Mouse (Mus musculus): ENCODE data around the gene Prkce.

The Prkce gene

DNA sequence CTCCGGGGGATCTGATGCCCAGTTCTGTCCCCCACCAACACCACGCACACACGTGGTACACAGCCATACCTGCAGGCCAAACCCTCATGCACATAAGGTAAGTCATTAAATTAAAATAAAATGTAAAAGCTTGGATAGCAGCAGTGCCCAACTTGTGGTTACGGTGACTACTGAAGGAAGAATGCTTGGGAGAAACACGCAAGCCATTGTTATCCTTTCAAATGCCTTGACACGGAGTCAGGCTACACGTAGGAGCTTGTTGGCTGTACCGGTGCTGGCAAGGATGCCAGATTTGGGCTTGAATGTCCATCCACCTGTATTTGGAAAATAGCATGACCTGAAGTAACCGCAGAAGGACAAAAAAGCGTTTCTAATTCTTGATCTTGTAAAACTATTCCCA lies 423.7 kb downstream of the Prkce start:
- no peak for DNase-seq

DNA sequence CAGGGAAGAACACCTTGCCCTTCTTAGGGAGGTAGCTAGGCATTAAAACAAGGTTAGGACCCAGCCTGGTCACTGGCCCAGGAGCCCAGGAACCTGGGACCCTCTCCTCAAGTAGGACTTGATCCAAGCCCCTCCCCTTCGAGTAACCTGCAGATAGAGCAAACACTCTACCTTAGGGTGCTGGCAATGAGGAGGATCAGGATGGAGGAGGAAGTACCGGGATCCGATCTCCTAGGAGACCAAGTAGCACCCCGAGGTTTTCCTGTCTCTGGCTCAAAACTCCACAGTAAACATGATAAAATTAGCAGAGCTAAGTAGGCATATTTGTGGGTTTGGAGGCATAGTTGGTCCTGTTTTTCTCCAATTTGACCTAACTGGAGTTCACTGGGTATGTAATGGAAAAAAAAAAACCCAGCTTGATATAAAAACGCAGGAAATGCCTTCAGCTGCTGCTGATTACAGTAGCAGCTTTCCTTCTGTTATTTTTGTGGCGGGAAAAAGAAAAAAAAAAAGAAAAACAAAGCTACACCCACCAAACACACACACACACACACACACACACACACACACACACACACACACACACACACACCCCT lies 425.5 kb downstream of the Prkce start:
- DNase-seq: no peak

DNA sequence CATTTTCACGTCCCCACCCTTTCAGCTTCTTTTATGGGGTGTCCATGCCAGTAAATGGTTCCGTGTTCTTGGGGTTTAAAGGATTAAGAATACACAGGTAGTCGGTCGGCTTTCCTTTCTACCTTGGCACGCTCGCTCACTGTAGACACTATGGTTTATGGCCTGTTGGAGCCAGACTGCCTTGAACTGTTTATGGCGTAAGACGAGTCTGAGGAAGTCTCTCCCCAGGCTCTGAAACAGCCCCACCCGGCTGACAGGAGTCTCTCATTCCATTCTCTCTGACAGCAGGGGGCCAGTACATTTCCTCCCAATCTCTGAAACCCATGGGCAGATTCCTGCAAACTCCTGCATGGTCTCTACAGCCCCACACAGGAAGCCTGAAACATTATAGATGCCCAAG lies 427.9 kb downstream of the Prkce start:
- peak in 1 of 2 experiments; percentile 43 for DNase-seq

DNA sequence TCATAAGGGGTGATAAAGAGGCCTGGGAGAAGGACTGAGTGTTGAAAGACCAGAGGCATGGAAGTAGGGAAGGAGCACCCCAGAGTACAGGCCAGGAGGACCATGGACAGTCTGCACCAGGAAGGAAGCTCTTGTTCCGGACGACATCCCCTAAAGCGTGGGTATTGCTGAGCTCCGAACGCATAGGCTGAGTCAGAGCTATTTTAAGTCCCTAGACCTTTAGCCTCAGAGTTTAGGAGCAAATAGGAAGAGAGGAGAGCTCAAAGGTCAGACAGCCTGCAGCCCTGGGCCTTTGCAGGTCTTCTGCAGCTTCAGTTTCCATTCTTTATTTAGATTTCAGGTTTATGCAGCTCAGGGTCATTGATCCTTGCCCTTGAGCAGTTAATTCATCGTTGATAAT lies 433.5 kb downstream of the Prkce start:
- no peak for DNase-seq

DNA sequence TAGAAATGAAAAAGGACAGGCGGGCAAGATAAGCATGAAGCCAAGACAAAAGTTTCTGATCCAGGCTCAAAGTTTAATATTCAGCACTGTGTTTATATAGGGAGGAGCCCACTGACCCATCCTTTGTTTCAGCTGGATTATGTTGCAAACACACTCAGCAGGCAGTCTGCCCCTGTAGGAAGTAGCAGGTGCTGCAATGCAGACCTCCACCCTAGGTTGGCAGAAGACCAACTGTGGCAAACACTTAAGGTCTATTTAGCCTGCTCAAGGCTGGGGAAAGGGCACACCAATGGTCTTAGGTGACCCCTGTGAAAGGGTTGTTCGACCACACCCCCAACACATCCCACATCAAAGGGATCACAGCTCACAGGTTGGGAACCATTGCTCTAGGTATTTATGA lies 434.3 kb downstream of the Prkce start:
- no peak for DNase-seq

DNA sequence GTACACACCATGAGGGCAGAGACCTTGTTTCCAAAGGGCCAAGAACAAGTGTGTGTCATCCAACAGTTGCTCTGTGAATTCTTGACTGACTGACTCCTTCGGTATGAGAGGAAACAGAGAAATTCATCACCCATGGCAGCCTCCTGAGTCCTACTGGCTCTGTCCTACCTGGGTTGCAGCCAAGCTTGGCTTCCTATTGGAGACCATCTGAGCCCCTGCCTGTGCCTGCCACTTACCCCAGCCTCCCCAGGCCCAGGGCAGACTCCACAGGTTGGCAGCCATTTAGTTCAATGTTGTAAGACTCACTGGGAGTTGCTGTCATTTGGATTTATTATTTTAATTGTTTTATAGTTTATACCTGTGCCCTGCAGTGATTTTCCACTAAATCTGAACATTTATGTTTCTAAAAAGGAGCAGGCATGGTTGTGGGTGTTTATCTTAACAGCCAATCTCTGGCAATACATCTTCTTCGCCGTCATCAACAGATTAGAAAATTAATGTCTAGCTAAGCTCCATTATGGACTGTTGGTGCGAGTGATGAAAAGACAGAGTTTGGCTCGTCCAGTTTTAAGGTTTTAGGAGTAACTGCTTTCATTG lies 436.4 kb downstream of the Prkce start:
- DNase-seq: no peak

DNA sequence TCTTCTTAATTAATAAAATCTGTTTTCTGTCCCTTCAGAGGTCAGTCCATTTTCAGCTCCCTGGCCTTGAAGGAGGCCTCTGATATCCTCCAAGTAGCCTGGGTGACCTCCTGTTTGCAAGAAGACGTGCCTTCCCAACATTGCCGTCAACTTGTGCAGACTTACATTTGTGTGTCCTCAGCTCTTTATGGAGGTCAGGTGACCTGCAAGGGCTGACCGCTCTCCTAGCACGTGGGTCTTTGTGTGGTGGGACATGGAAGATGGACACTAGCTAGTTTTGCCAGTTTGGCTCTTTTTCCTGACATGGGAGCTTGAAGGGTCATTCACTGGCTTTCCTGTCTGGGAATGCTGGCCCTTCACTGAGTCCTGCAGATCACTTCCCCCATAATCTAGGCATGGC lies 440.4 kb downstream of the Prkce start:
- no peak for DNase-seq

DNA sequence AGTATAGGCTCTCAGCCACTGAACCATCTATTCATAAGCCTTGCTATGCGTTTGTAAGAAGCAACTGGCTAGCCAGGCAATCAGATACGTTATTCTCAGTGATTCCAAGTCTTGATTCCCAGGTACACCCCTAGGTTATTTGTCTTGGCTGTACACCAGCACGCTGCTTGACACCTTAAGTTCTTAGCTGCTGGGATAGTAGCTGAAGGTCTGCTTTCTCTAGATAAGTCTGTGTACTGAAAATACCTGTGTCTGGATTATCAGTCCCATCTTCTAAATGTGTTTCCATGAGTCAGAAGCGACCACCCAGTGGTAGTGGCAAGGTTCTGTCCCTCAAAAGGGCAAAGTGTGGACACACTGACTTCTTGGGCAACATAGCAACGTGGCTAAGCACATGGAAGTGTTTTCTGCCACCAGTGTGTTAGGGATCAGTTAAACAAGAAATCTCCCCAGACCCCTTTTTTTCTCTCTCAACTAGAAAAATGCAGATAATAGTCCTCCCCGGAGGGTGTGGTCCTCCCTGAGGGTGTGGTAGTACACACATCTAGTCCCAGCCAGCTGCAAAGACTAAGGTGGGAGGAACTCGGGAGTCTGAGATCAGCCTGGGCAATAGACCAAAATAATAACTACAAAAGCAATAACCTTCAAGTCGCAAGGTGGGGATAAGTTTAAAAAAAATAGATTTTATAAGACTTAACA lies 442.8 kb downstream of the Prkce start:
- DNase-seq: no peak

DNA sequence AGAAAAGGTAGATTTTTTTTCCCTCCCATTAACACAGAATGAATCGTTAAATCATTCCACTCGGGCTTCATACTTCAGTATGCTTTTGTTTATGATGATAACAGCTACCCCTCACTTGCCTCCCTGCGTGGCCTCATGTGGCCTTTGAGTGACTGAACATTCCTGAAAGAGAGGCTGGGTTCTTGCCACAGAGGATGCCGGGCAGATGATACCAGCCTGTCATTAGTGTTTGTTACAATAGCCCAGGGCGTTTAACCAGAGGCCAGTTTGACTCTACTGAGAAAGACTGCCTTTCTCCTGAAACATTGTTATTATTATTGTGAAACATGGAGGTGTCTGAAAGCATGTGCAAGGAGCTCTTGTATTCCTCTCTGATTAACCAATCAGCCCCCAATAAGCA lies 444.2 kb downstream of the Prkce start:
- DNase-seq: no peak

DNA sequence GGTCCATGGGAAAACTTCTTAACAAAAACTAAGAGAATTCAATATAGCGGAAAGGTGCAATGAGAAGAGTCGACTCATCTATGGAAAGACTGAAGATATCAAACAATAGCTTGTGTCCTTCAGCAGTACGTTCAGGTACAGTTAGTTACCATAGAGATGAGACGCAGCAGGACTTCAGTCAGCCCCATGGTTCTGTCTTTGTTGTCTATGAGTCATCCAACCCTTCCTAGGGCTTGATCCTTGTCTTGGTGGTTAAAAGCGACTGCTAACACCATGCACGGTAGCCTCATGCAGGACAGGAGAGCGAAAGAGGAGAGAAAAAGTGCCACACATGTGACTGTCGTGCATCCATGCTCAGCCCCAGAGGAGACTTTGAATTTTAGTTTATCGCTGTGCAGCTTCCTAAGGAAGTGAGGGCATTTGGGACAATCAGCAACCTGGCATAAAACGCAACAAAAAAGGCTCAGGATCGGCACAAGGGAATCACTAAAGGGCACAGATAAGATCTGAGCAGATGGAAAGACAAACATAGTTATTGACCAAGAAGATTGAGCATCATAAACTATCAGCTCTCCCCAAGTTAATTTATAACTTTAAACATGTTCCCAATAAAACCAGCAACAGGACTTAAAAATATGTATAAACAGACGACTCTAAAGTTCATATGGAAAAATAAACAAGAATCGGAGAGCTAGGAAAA lies 448.2 kb downstream of the Prkce start:
- no peak for DNase-seq

DNA sequence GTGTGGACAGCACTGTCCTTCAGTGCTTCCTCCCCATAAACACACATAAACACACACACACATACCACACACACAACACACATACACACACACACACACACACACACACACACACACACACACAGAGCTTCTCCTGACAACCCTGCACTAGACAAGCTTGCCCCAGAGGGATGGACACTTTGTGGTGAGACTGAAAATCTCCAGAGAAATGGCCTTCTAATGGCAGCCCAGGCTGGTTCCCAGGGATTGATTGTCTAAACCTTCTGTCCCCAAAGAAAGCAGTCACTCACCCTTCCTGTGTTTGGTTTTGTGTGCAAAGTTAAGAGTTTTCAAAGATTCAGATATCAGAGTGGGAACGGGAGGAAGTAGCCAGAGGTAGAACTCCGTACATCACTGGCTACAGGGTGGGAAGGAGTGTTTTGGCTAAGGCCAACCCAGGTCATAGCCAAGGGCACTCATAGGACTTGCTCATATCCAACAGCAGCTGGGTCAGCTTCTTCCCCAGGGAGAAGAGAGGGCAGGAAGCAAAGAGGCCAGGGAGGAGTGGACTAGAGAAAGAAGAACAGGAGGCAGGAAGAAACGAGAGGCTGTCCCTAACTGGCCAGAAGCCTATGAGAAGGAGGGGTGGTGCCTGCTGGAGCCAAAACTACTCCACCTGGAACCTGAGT lies 450.1 kb downstream of the Prkce start:
- no peak for DNase-seq

DNA sequence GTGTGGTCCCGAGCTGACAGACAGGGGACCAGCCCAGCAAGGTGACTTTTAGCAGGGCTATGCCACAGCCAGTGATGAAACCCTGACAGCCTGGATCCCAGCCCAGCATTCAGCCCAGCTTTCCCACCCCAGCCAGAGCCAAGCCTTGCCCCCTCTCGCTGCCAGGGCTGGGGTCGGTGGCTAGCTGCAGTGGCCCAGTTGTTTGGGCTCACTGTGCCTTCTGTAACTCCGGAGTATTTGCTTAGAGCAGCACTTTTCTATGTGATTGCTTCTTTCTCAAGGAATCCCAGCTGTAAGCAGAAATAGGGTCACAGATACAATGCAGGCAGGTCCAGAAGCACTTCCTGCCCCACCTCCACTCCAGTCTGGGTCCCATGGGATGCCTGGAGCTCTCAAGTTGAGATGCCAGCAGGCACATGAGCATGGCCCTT lies 450.9 kb downstream of the Prkce start:
- no peak for DNase-seq

DNA sequence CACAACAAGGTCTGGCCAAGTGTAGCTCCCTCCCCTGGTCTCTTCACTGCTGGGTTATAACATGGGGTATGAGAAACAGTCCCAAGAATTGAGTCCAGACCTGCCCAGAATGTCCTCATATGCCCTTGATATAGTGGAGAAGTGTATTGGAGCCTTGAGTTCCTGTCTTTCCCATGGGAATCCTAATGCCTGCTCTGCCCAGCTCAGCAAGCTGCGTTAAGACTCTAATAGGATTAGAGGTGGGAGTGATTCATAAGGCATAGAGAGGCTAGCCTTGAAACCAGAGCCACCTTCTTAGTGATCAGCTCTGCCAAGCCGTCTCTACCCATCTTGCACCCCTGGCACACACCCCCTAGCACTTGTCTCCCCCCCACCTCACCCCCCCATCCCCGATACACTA lies 455.3 kb downstream of the Prkce start:
- no peak for DNase-seq

DNA sequence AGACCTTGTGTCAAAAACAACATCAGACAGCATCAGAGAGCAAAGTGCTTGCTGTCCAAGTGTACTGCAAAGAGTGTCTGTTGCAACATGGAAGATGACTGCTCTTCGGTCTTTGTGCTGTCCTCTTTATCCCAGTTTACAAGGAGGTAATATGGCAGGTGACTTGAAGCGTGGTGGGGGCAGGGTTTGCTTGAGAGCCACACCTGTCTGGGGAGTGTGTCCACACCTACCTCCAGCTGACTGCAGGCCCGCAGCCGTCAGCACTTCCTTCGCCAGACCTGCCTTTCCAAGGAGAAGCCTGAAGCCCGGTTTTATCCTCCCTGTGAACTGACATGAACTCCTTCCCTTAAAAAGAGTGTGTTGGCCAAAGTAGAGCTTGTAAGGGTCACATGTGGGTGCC lies 458.9 kb downstream of the Prkce start:
- no peak for DNase-seq

DNA sequence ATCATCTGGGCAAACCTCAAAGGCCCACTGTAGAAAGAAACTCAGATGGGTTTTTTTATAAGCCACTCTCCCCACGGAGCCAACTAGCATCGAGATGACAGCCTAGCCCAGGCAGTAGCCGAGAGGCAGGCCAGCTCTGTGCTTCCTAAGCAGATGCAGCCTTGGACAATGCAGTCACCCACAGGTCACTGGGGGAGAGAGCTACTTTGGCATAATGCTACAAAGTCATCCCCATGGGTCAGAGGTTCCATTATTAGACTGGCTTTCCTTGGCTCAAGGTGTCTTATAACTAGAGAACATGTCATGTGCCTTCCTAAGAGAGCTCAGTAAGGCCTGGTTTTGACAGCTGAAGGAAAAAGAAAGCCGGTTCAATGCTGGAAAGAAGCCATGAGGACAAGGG lies 465.5 kb downstream of the Prkce start:
- no peak for DNase-seq

DNA sequence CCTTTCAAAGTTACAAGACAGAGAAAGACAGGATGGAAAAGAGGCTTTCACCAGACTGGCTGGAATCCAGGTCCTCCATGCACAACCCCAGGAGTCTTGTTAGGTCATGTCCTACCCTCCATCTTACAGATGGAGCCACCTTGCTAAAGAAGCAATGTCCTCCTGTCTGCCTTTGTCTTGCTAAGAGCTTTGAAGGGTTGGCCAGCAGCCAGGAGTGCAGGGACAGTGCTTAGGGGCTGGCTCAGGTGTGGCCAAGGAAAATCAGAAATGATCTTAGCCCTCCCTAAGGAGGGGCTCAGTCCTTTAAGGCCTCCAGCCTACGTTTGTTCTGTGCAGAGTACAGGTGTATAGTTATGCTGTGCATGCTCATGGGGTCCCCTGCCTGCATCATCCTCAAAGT lies 469.7 kb downstream of the Prkce start:
- no peak for DNase-seq

DNA sequence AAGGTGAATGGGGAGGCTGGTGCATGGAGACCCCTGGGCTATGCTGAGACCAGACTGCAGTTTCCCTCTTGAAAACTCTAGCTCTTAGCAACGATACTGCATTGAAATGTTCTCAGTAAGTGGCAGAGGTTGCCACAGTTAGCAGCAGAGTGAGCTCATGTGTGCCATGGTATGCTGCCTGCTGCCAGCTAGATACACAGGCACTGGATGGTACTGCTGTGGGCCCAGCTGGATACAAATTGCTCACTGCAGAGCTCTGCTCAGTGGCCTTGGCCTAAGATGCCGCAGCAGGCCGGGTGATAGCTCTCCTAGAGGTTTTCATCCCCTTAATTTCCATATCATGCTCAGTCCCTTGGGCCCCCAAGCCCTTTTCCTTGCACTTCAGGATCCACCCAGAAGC lies 471.7 kb downstream of the Prkce start:
- DNase-seq: no peak

DNA sequence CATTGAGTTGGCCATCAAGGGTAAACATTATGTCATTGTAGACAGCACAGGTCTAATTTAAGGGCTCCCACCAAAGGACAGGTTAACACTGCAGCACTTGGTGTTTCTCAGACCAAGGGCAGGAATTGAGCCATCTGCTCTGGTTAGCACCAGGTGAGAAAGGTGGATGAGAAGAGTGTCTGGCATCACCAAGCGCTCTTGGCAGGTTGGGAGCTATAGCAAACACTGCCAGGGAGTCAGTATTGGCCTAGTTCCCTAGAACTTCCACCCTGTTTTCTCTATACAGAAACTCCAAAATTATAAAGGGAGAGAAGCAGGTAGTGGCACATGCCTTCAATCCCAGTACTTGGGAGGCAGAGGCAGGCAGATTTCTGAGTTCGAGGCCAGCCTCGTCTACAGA lies 479.6 kb downstream of the Prkce start:
- no peak for DNase-seq

DNA sequence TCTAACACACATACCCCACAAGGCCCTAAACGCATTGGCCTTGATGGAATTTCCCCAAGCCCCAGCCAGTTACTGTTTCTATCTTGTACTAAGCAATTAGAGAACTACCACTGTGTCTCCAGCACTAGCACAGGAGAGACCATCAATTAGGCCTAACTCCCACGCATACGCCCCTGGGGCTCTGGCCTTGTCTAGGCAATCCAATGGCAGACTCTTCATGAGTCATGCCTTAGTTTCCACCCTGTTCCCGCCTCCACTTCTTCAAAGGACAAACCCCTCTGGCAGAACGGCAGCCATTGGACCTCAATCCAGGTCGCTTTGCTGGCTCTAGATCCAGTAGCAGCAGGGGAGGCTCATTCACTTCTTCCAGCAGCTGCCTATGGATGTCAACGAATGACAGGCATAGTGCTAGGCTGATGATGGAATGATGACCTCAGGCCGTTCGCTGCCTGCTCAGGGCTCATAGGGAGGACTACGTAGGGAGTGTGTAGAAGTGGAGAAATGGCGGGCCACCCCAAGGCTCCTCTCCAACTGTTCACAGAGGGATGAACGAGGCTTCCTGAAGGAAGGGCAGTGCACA lies 481.4 kb downstream of the Prkce start:
- no peak for DNase-seq

DNA sequence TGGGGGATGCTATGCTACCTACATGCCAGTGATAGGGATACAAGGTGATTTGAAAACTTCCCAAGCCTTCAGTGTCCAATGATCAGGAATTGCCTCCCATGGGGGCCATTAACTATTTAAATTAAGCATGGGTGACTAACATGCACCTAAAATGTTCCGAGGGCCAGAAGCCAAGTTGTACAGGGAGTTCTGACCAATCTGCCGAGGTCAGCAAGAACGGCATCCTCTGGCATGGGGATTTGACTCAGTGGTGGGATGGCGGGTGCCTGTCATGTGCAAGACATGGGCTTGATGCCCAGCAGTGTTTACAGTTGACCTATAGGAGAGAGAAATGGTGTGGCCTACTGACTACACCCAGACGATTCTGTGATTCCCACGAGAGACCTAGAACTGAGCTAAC lies 482.7 kb downstream of the Prkce start:
- DNase-seq: no peak

DNA sequence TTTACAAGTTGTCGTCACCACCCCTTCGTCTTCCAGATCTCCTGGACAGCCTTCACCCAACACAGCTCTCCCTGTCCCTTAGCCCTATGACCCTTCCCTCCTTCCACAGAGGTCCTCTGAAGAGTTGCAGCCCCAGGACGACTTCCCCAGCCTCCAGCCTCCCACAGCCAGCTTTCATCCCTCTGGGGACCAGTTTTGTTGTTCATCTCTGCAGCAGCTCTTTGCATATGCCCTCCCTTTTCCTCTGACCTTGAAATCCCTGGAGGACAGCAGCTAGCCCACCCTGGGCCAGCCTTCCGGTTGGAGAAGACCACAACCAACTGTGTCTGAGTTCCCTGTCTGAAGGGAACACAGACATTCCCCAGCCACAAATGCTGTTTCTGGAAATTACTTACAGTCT lies 483.5 kb downstream of the Prkce start:
- DNase-seq: no peak

DNA sequence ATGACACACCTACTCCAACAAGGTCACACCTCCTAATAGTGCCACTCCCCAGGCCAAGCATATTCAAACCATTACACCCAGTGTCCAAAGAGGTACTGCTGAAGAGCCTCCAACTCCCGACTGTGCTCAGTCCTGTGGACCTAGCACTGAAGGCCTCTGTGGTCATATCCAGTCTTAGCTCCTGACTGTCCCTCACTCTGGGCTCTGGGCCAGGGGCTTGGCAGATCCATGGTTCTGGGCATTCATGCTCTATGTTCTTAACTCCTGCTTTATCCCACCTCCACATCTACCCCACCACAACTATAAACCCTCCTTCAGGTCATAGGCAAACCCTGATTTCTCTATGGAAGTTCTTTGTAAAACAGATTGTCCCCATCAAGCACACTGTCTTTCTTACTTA lies 485.2 kb downstream of the Prkce start:
- no peak for DNase-seq

DNA sequence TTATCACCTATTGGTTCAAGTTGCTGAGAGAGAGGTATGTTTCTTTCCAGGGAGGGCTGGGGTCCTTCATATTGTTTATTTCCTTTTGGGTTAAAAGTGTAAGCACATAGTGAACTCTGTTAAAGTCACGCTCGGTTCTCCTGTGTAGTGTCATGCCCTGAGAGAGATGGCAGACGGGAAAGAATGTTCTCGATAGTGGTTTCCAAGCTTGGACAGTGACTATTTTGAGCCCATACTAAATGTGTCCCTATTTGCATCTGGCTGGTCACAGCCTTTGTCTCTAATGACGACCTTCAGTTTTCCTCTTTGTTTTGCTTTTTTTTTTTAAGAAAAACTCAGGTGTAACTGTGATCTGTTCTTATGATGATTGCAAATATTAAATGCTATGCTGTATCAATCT lies 488.8 kb downstream of the Prkce start:
- DNase-seq: no peak

Measured in lung, adult 18-20 months (tissue).